Mouse (Mus musculus): ENCODE measurements around the gene D11Wsu47e. TPM values are rescaled to one million over a fixed set of nuclear protein-coding genes. Genes with fewer than 3 reads are reported as not detected.

D11Wsu47e gene
- polyA plus RNA-seq, 1 experiment from 2014 or later, result 21.3 TPM

DNA sequence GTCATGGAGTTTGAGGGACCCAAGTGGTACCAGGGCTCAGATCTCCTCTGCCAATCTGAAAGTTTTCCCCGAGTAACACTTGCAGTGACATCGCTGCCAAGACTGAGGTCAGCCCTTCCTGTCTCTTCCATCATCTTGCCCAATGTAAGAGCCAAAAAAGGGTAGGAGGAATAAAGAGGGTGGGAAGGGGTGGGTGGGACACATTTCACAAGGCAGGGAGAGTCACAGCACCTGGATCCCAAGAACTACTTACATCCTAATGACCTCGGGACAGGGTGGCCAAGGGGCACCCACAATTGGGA is 53.3 kb downstream of the D11Wsu47e start:
- Histone ChIP-seq H3K36me3 (ENCODE audit: control insufficient read depth, insufficient read depth, low read length) (no peaks in the 10 kb centered on the region), H3K4me3 (ENCODE audit: low read depth, low read length) (no peak overlapping the region), H3K4me2 (replicated peaks; ENCODE audit: low read depth, low read length) (no peak overlapping the region), H3K9me3 (ENCODE audit: control insufficient read depth, low read depth, low read length) (no peaks in the 10 kb centered on the region), H3K27me3 (ENCODE audit: control insufficient read depth, insufficient read depth, low read length) (no peaks in the 10 kb centered on the region), H3K27ac (ENCODE audit: low read length) (no peak overlapping the region), H3K9ac (replicated peaks; ENCODE audit: low read depth, low read length) (no peak overlapping the region), H3K4me1 (ENCODE audit: control insufficient read depth, insufficient read depth, low read length) (peaks cover 67% of the 10 kb centered on the region)
- WGBS, result 61% methylated on average over 3 of the region's 3 CpGs
- ATAC-seq (ENCODE audit: insufficient number of reproducible peaks, insufficient read depth, low FRiP score, low read depth), result no peak

DNA sequence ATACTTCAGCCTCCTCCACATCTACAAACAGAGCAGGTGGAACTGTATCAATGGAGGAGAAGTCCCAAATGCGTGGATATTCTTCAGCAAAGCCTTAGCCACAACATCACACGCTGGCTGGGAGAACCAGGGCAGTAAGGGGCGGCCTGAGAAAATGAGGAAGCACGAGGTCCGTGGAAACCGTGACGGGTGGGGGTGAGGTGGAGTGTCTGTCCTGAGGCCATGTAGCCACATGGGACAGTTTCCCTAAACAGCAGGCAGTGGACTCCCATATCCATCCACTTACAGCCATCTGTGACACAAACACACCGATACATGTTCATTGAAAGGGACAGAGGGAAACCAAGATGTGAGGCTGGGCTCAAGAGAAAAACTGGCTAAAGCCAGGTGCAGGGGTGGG is 53.7 kb downstream of the D11Wsu47e start:
- Histone ChIP-seq H3K36me3 (ENCODE audit: control insufficient read depth, insufficient read depth, low read length) (no peaks in the 10 kb centered on the region), H3K4me2 (replicated peaks; ENCODE audit: low read depth, low read length) (no peak overlapping the region), H3K27me3 (ENCODE audit: control insufficient read depth, insufficient read depth, low read length) (no peaks in the 10 kb centered on the region), H3K27ac (ENCODE audit: low read length) (no peak overlapping the region), H3K9ac (replicated peaks; ENCODE audit: low read depth, low read length) (no peak overlapping the region), H3K9me3 (ENCODE audit: control insufficient read depth, low read depth, low read length) (no peaks in the 10 kb centered on the region), H3K4me1 (ENCODE audit: control insufficient read depth, insufficient read depth, low read length) (peaks cover 67% of the 10 kb centered on the region), H3K4me3 (ENCODE audit: low read depth, low read length) (no peak overlapping the region)
- 76% methylated on average over 8 of the region's 8 CpGs for WGBS
- ATAC-seq (ENCODE audit: insufficient number of reproducible peaks, insufficient read depth, low FRiP score, low read depth), result no peak

DNA sequence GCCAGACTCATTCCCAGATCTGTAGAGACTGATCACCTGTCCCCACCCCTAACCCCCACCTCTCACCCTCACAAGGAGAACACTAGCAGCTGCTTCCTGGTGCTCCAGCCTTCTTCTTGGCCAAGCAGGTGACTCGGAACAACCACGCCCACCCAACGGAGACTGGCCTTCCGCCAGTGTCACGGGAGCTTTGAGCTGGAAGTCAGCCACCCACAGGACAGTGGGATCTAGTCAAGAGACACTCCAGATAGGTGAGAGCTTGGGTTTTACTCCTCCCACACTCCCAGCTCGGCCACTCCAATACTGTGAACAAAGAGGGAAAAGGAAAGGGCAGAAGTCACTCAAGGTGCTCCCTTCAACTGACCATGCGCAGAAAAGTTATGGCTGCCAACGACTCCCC is 55.0 kb downstream of the D11Wsu47e start:
- Histone ChIP-seq H3K9ac (replicated peaks; ENCODE audit: low read depth, low read length) (no peak overlapping the region), H3K36me3 (ENCODE audit: control insufficient read depth, insufficient read depth, low read length) (peaks cover 5% of the 10 kb centered on the region; the same call in 1 of the 2 replicates), H3K9me3 (ENCODE audit: control insufficient read depth, low read depth, low read length) (no peaks in the 10 kb centered on the region), H3K4me1 (ENCODE audit: control insufficient read depth, insufficient read depth, low read length) (peaks cover 56% of the 10 kb centered on the region), H3K27ac (ENCODE audit: low read length) (no peak overlapping the region), H3K27me3 (ENCODE audit: control insufficient read depth, insufficient read depth, low read length) (no peaks in the 10 kb centered on the region), H3K4me2 (replicated peaks; ENCODE audit: low read depth, low read length) (no peak overlapping the region), H3K4me3 (ENCODE audit: low read depth, low read length) (no peak overlapping the region)
- 73% methylated on average over 8 of the region's 8 CpGs for WGBS
- no peak for ATAC-seq (ENCODE audit: insufficient number of reproducible peaks, insufficient read depth, low FRiP score, low read depth)

DNA sequence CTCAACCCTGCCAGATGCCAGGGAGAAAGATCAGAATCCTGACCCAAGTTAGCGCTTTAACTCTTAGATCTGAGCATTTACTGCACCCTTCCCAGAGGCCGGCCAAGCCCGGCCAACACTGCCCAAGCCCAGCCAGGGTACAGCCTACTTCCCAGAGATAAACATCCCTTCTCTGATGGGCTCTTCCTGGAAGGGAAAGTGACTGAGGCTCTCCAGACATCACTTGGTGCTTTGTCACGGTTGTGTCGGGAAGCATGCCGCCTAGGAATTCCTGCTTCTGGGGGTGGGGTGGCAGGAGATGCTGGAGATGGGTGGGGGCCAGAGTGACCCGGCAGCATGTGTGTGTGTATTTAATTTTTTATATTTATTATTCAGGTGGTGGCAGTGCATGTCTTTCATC is 55.9 kb downstream of the D11Wsu47e start:
- Histone ChIP-seq H3K4me2 (replicated peaks; ENCODE audit: low read depth, low read length) (no peak overlapping the region), H3K9me3 (ENCODE audit: control insufficient read depth, low read depth, low read length) (no peaks in the 10 kb centered on the region)

DNA sequence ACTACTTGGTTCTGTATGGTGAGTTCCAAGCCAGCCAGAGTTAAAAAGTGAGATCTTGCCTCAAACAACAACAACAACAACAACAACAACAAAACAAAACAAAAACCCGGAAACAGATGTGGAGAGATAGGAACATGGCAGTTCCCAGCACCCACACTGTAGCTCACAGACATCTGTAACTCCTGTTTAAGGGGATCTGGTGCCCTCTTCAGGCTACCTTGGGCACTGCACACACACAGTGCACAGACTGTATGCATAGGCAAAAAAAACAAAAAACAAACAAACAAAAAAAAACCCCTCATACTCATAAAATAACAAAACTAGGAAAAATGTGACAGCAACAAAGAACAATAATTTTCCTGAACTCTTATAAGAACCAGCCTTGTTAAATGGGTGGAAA is 58.8 kb downstream of the D11Wsu47e start:
- Histone ChIP-seq H3K4me2 (replicated peaks; ENCODE audit: low read depth, low read length) (no peak overlapping the region), H3K4me3 (ENCODE audit: low read depth, low read length) (no peak overlapping the region), H3K36me3 (ENCODE audit: control insufficient read depth, insufficient read depth, low read length) (peaks cover 9% of the 10 kb centered on the region; the same call in 1 of the 2 replicates), H3K4me1 (ENCODE audit: control insufficient read depth, insufficient read depth, low read length) (peaks cover 35% of the 10 kb centered on the region), H3K9me3 (ENCODE audit: control insufficient read depth, low read depth, low read length) (no peaks in the 10 kb centered on the region), H3K9ac (replicated peaks; ENCODE audit: low read depth, low read length) (no peak overlapping the region), H3K27ac (ENCODE audit: low read length) (no peak overlapping the region), H3K27me3 (ENCODE audit: control insufficient read depth, insufficient read depth, low read length) (no peaks in the 10 kb centered on the region)
- no peak for ATAC-seq (ENCODE audit: insufficient number of reproducible peaks, insufficient read depth, low FRiP score, low read depth)
- WGBS, result 97% methylated on average over 1 of the region's 1 CpGs

More for the DNA sequence above, 55.9 kb downstream of the D11Wsu47e start:
- no peak overlapping the region for H3K4me3 ChIP-seq (ENCODE audit: low read depth, low read length)
- WGBS, result 56% methylated on average over 7 of the region's 7 CpGs
- peaks cover 49% of the 10 kb centered on the region for H3K4me1 ChIP-seq (ENCODE audit: control insufficient read depth, insufficient read depth, low read length)
- H3K36me3 ChIP-seq (ENCODE audit: control insufficient read depth, insufficient read depth, low read length), result peaks cover 9% of the 10 kb centered on the region; the same call in 1 of the 2 replicates
- no peak for ATAC-seq (ENCODE audit: insufficient number of reproducible peaks, insufficient read depth, low FRiP score, low read depth)
- H3K9ac ChIP-seq (replicated peaks; ENCODE audit: low read depth, low read length), result no peak overlapping the region
- no peaks in the 10 kb centered on the region for H3K27me3 ChIP-seq (ENCODE audit: control insufficient read depth, insufficient read depth, low read length)
- no peak overlapping the region for H3K27ac ChIP-seq (ENCODE audit: low read length)

Other genes with a start within 250 kb of the D11Wsu47e start
- gene Sstr2, start 65.1 kb upstream of the D11Wsu47e start, polyA plus RNA-seq (2014; fragmentation: Nextera tagmentation; extraction: Ambion mirVana), result 0.56 and 2.0 TPM in 2 replicates
- 20.7 and 24.4 TPM in 2 replicates for gene Cog1, start 35.2 kb upstream of the D11Wsu47e start, polyA plus RNA-seq (2014; fragmentation: Nextera tagmentation; extraction: Ambion mirVana)
- 18.6 and 24.0 TPM in 2 replicates for gene Slc39a11, start 34.3 kb upstream of the D11Wsu47e start, polyA plus RNA-seq (2014; fragmentation: Nextera tagmentation; extraction: Ambion mirVana)
- 46.8 and 51.2 TPM in 2 replicates for gene Fam104a, start 257 bp upstream of the D11Wsu47e start, polyA plus RNA-seq (2014; fragmentation: Nextera tagmentation; extraction: Ambion mirVana)
- 0.49 and 0.52 TPM in 2 replicates for gene Cpsf4l, start 25.6 kb downstream of the D11Wsu47e start, polyA plus RNA-seq (2014; fragmentation: Nextera tagmentation; extraction: Ambion mirVana)
- gene Cdc42ep4, start 67.5 kb downstream of the D11Wsu47e start, polyA plus RNA-seq (2014; fragmentation: Nextera tagmentation; extraction: Ambion mirVana), result 51.5 and 51.6 TPM in 2 replicates